Mouse (Mus musculus) liver, embryonic 14.5 days (tissue): ENCODE data around the gene Osbpl10. TPM values are rescaled to one million over a fixed set of nuclear protein-coding genes. Genes with fewer than 3 reads are reported as not detected.

Experiments
- ATAC-seq: fragments of 200-750 bp; cut with Nextera tagmentation; 2 replicates; pipeline ENCODE4 v1.8.0; 2017; ENCODE audit warnings: moderate number of reproducible peaks, mild to moderate bottlenecking, moderate library complexity; ENCODE audit not compliant: insufficient read depth
- DNase-seq, 3 experiments: peaks; one replicate each; pipeline ENCODE4 v3.0.0-alpha.2; 2012 to 2013; ENCODE audit warnings: low read depth in 3 of 3, low spot score in 3 of 3
- H3K27ac ChIP-seq: fragments of 300-500 bp; sonication (generic); 2 replicates; pipeline ENCODE4 v1.5.1; 2014; ENCODE audit warnings: moderate library complexity, mild to moderate bottlenecking, control low read depth, inconsistent platforms
- H3K27me3 ChIP-seq: fragments of 300-500 bp; sonication (generic); 2 replicates; pipeline ENCODE4 v1.6.1; 2014; ENCODE audit warnings: mild to moderate bottlenecking, low read length, moderate library complexity; ENCODE audit not compliant: control insufficient read depth, insufficient read depth
- H3K36me3 ChIP-seq: fragments of 300-500 bp; sonication (generic); replicated peaks from 2 replicates; pipeline ENCODE4 v1.6.1; 2014; ENCODE audit warnings: low read depth; ENCODE audit not compliant: control insufficient read depth, insufficient read depth
- H3K4me1 ChIP-seq, 2 experiments: fragments of 200-500 bp in 1 of 2; fragments of 300-500 bp in 1 of 2; sonication (generic) in 1 of 2; replicated peaks; 2 replicates each; pipeline ENCODE4 v1.6.1; 2012 to 2014; ENCODE audit warnings: antibody characterized with exemption in 1 of 2, inconsistent platforms in 1 of 2, low read length in 1 of 2; ENCODE audit not compliant: control insufficient read depth in 2 of 2, insufficient read depth in 2 of 2
- H3K4me2 ChIP-seq: fragments of 300-500 bp; sonication (generic); 2 replicates; pipeline ENCODE4 v1.6.1; 2014; ENCODE audit warnings: low read depth, mild to moderate bottlenecking, control low read depth, moderate library complexity
- H3K4me3 ChIP-seq, 2 experiments: fragments of 200-500 bp in 1 of 2; fragments of 300-500 bp in 1 of 2; sonication (generic) in 1 of 2; 2 replicates each; pipeline ENCODE4 v1.5.1; 2012 to 2014; ENCODE audit warnings: low read depth in 2 of 2, low read length in 2 of 2, mild to moderate bottlenecking in 2 of 2, control low read depth in 1 of 2, inconsistent platforms in 1 of 2, moderate library complexity in 1 of 2; ENCODE audit not compliant: insufficient read depth in 1 of 2
- H3K9ac ChIP-seq: fragments of 300-500 bp; sonication (generic); replicated peaks from 2 replicates; pipeline ENCODE4 v1.6.1; 2014; ENCODE audit warnings: mild to moderate bottlenecking, control low read depth, moderate library complexity
- H3K9me3 ChIP-seq: fragments of 300-500 bp; sonication (generic); 2 replicates; pipeline ENCODE4 v1.6.1; 2016; ENCODE audit warnings: low read length, mixed read lengths; ENCODE audit not compliant: control insufficient read depth
- CTCF ChIP-seq: IDR thresholded peaks from 2 replicates; pipeline ENCODE4 v1.5.1; 2016; ENCODE audit warnings: antibody characterized with exemption, low read depth, control low read depth
- EP300 ChIP-seq: IDR thresholded peaks from 2 replicates; pipeline ENCODE4 v1.6.1; 2016; ENCODE audit warnings: antibody characterized with exemption, low read depth
- WGBS: fragments of 180-500 bp; shearing (Covaris S2); extraction: QIAGEN DNeasy Blood & Tissue Kit; methylation state at CpG from one replicate; pipeline ENCODE4 v1.1.7; 2014; ENCODE audit not compliant: insufficient replicate concordance; 5-methylcytosine and 5-hydroxymethylcytosine counted together
- polyA plus RNA-seq, 2 experiments: library from polyadenylated mRNA; depleted of rRNA in 1 of 2; stranded (reverse) in 1 of 2; unstranded in 1 of 2; fragments of >200 nt; fragmentation: Nextera tagmentation in 1 of 2; extraction: Ambion mirVana in 1 of 2; gene quantifications; 2 replicates each; pipeline versions ENCODE4 v1.2.1 to v1.2.3; 2012 to 2014

Gene Osbpl10
- polyA plus RNA-seq, 2 experiments = 0.08 to 0.29 TPM

GRCm38 (mm10) chr9:115273095-115273649, 294.8 kb downstream of the Osbpl10 start:
- Histone ChIP-seq H3K27ac (no peak overlapping the region), H3K4me1 (peaks cover 0 to 1% of the 10 kb centered on the region in 2 experiments; a peak in 1 of 4 replicates), H3K36me3 (peaks cover 25% of the 10 kb centered on the region), H3K9me3 (no peaks in the 10 kb centered on the region), H3K4me3 (no peak overlapping the region), H3K9ac (no peak overlapping the region), H3K27me3 (no peaks in the 10 kb centered on the region), H3K4me2 (no peak overlapping the region)
- TF ChIP-seq EP300 (no peak), CTCF (no peak)
- DNase-seq (no peak), ATAC-seq (no peak)
- WGBS = 80% methylated on average over 7 of the region's 7 CpGs

GRCm38 (mm10) chr9:115274806-115275205, 296.4 kb downstream of the Osbpl10 start:
- H3K36me3 ChIP-seq = peaks cover 35% of the 10 kb centered on the region

GRCm38 (mm10) chr9:115278641-115279040, 300.3 kb downstream of the Osbpl10 start:
- H3K36me3 ChIP-seq = peaks cover 37% of the 10 kb centered on the region
- WGBS = 85% methylated on average over 1 of the region's 1 CpGs
- ATAC-seq = no peak
- no peak overlapping the region for H3K27ac ChIP-seq
- 0 out of 4 replicates have a peak, but pooled peaks cover 0 to 2% of the 10 kb centered on the region in 2 experiments for H3K4me1 ChIP-seq
- no peak overlapping the region for H3K4me2 ChIP-seq
- H3K9ac ChIP-seq = no peak overlapping the region
- DNase-seq = no peak
- no peak overlapping the region for H3K4me3 ChIP-seq
- no peaks in the 10 kb centered on the region for H3K27me3 ChIP-seq
- H3K9me3 ChIP-seq = no peaks in the 10 kb centered on the region
- TF ChIP-seq EP300 (no peak), CTCF (no peak)

More at GRCm38 (mm10) chr9:115274806-115275205, 296.4 kb downstream of the Osbpl10 start:
- no peaks in the 10 kb centered on the region for H3K9me3 ChIP-seq
- H3K4me3 ChIP-seq = no peak overlapping the region
- DNase-seq (no peak), ATAC-seq (no peak)
- TF ChIP-seq EP300 (no peak), CTCF (no peak)
- 79% methylated on average over 6 of the region's 6 CpGs for WGBS
- no peak overlapping the region for H3K9ac ChIP-seq
- H3K4me2 ChIP-seq = no peak overlapping the region
- H3K27ac ChIP-seq = no peak overlapping the region
- H3K4me1 ChIP-seq = peaks cover 0 to 1% of the 10 kb centered on the region in 2 experiments; a peak in 1 of 4 replicates
- no peaks in the 10 kb centered on the region for H3K27me3 ChIP-seq

Other genes starting within 250 kb of the Osbpl10 start
- gene Cmtm6, start 247.5 kb upstream of the Osbpl10 start, polyA plus RNA-seq (2012; rRNA removed) = 8.7 and 10.8 TPM in 2 replicates
- 20.1 and 24.2 TPM in 2 replicates for gene Cmtm6, start 247.5 kb upstream of the Osbpl10 start, polyA plus RNA-seq (2014; fragmentation: Nextera tagmentation; extraction: Ambion mirVana)
- 36.7 and 52.9 TPM in 2 replicates for gene Cmtm7, start 196.7 kb upstream of the Osbpl10 start, polyA plus RNA-seq (2012; rRNA removed)
- 43.5 and 49.5 TPM in 2 replicates for gene Cmtm7, start 196.7 kb upstream of the Osbpl10 start, polyA plus RNA-seq (2014; fragmentation: Nextera tagmentation; extraction: Ambion mirVana)
- 16.2 and 21.9 TPM in 2 replicates for gene Cmtm8, start 134.4 kb upstream of the Osbpl10 start, polyA plus RNA-seq (2012; rRNA removed)
- gene Cmtm8, start 134.4 kb upstream of the Osbpl10 start, polyA plus RNA-seq (2014; fragmentation: Nextera tagmentation; extraction: Ambion mirVana) = 24.2 and 26.2 TPM in 2 replicates
- gene Gpd1l, start 44.6 kb upstream of the Osbpl10 start, polyA plus RNA-seq (2012; rRNA removed) = 3.9 and 4.6 TPM in 2 replicates
- 3.4 and 3.7 TPM in 2 replicates for gene Gpd1l, start 44.6 kb upstream of the Osbpl10 start, polyA plus RNA-seq (2014; fragmentation: Nextera tagmentation; extraction: Ambion mirVana)
- 36.0 and 87.6 TPM in 2 replicates for gene Rps27rt, start 4.2 kb downstream of the Osbpl10 start, polyA plus RNA-seq (2012; rRNA removed)
- 282 and 299 TPM in 2 replicates for gene Rps27rt, start 4.2 kb downstream of the Osbpl10 start, polyA plus RNA-seq (2014; fragmentation: Nextera tagmentation; extraction: Ambion mirVana)